Mouse (Mus musculus): Measurements from ENCODE around the gene Ski. TPM values are rescaled to one million over a fixed set of nuclear protein-coding genes. Genes with fewer than 3 reads are reported as not detected.

The Ski gene
- polyA plus RNA-seq, 1 experiment from 2014 or later, result 12.3 TPM

DNA sequence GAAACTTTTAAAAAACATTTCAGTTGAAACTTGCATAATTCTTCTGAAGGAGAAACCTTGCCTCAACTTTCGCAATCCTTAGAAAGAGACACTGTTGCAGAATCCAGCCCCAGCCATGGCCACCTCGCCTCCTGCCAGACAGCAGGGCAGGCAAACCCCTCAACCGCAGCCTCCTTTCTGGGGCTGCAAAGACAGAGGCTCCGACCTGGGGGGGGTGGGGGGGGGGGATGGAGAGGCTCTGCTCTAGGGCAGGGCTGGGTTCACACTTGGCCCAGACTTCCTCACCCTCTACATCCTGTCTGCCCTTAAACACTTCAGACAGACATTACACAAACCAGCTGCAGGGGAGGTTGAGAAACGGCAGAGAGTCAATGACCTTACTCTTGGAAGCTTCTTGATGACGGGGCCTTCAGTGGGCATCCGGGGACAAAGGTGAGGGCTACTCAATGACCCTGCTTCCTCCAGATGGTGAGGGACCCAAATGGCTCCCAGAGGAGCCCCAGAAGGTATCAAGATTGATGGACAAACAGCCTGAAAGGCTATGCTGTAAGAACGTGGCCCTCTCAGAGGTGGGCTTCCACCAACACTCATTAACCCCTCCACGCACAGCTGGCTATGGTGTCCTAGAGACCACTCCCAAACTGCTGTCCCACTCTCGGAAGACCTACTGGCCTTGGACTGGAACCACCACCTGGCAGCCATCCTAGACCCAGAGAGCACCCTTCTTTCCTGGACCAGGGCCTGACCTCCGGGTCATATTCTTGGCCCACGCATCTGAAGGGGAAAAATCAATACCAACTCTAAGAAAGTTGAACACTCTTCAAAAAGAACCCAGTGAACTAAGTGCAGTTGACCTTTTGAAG is 4.9 kb downstream of the Ski start:
- no peaks in the 10 kb centered on the region for H3K9me3 ChIP-seq
- peak overlapping the region; percentile 92 for H3K4me2 ChIP-seq (replicated peaks)
- H3K4me3 ChIP-seq, result no peak overlapping the region
- peaks cover 88% of the 10 kb centered on the region for H3K4me1 ChIP-seq
- 0 out of 2 replicates have a peak overlapping the region, but pooled peaks have one; percentile 15 for H3K27ac ChIP-seq
- H3K36me3 ChIP-seq, result no peaks in the 10 kb centered on the region
- WGBS, result 52% methylated on average over 12 of the region's 12 CpGs
- ATAC-seq (ENCODE audit: low FRiP score, low read depth), result no peak
- 0 out of 2 replicates have a peak overlapping the region, but pooled peaks have one; percentile 5 for H3K9ac ChIP-seq
- H3K27me3 ChIP-seq (replicated peaks), result no peaks in the 10 kb centered on the region

DNA sequence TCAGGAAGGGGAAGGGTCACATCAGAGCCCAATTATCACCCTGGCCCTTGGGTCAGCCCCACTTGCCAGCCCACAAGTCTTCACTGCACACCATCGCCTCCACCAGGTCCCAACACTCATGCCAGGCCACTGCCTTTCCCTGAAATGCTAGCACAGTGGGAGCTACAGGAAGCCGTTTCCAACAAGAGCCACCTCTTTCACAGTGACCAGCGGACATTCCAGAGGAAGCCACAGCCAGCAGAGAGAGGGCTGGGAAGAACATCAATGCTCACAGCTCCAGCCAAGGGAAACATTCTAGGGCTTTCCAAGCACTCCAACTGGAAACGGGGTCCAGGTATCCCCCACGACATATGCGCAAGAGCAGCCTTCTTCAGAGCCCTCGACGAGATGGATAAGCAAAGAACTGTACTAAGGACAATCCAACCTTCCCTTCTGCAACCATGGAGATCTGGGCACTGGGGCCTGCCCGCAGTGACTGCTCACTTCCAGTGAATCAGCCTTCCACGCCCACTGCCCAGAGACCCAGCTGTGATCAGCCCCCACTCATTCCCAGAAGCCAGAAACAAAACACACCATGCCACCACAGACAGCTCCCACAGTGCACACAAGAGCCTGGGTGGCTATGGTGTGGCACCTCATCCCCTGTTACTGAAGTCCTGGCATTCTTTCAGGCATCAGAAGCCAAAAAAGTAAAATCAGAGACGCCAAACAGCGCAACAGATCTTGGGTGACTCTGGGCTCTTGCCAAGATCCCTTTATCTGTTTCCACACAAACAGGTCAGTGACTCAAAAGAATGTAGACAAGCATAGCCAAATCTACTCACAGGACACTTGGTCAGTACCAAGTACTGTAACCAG is 6.4 kb downstream of the Ski start:
- no peaks in the 10 kb centered on the region for H3K9me3 ChIP-seq
- peaks cover 9% of the 10 kb centered on the region for H3K36me3 ChIP-seq
- no peak overlapping the region for H3K4me3 ChIP-seq
- H3K4me1 ChIP-seq, result peaks cover 80% of the 10 kb centered on the region
- peak overlapping the region; percentile 33 for H3K4me2 ChIP-seq (replicated peaks)
- peak overlapping the region; percentile 44; the same call in 1 of the 2 replicates for H3K9ac ChIP-seq
- no peak for ATAC-seq (ENCODE audit: low FRiP score, low read depth)
- H3K27ac ChIP-seq, result no peak overlapping the region
- H3K27me3 ChIP-seq (replicated peaks), result no peaks in the 10 kb centered on the region
- 57% methylated on average over 12 of the region's 12 CpGs for WGBS

DNA sequence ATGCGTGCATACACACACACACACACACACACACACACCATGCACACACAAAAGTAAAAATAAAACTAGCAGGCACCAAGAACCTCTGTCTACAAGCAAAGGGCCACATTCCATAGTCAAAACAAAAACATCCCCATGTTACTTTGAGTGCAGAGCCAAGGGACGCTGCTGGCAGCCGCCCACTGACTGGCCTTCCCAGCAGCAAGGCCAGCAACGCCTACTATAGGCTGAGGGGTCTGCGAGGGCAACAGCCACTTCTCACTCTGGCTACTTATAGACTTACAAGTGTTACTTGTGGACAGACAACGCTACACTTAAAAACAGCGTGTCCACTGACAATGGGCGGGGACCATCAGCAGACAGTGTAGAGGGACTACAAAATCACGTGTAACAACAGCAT is 7.2 kb downstream of the Ski start:
- no peak for ATAC-seq (ENCODE audit: low FRiP score, low read depth)
- Histone ChIP-seq H3K4me2 (replicated peaks) (peak overlapping the region; percentile 33), H3K36me3 (peaks cover 14% of the 10 kb centered on the region), H3K9ac (no peak overlapping the region), H3K4me3 (no peak overlapping the region), H3K27ac (no peak overlapping the region), H3K9me3 (no peaks in the 10 kb centered on the region), H3K4me1 (peaks cover 75% of the 10 kb centered on the region), H3K27me3 (replicated peaks) (no peaks in the 10 kb centered on the region)
- WGBS, result 54% methylated on average over 9 of the region's 9 CpGs

DNA sequence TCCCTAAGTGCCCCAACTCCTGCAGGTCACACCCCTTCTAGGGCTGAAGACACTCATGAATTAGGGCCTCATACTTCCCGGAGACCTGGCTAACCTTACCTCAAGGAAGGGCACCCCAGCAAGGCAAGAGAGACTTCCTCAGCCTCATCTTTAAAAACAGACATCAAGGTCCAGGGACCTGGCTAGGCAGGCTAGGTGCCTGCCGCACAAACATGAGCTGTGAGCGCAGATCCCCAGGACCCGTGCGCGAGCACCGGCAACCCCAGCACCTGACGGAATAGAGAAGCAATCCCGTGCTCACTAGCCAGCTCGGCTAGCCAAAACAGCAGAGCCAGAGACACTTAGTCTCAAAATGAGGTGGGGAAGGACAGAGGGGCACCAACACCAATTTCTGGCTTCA is 7.6 kb downstream of the Ski start:
- peaks cover 73% of the 10 kb centered on the region for H3K4me1 ChIP-seq
- WGBS, result 65% methylated on average over 10 of the region's 10 CpGs
- no peaks in the 10 kb centered on the region for H3K9me3 ChIP-seq
- peak overlapping the region; percentile 33 for H3K4me2 ChIP-seq (replicated peaks)
- H3K4me3 ChIP-seq, result no peak overlapping the region
- ATAC-seq (ENCODE audit: low FRiP score, low read depth), result no peak
- no peaks in the 10 kb centered on the region for H3K27me3 ChIP-seq (replicated peaks)
- no peak overlapping the region for H3K9ac ChIP-seq
- peaks cover 14% of the 10 kb centered on the region for H3K36me3 ChIP-seq
- no peak overlapping the region for H3K27ac ChIP-seq

DNA sequence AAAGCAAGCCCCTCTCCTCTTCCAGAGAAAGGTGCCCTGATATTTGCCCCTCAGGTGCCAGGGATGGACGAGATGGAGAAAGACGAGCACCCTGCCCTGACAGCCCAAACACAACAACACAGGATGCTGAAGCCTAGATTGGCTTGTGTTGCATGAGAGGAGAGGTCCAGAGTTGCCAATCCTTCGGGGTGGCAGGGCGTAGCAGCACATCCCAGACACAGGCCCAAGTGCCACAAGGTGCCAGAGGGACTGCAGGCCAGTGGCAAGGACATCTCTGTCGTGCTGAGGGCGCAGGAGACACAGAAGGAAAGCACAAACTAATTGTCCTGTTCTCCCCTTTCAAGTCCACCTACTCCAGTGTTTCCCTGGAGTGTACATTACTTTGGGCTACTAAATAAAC is 8.2 kb downstream of the Ski start:
- H3K9ac ChIP-seq, result no peak overlapping the region
- peaks cover 69% of the 10 kb centered on the region for H3K4me1 ChIP-seq

DNA sequence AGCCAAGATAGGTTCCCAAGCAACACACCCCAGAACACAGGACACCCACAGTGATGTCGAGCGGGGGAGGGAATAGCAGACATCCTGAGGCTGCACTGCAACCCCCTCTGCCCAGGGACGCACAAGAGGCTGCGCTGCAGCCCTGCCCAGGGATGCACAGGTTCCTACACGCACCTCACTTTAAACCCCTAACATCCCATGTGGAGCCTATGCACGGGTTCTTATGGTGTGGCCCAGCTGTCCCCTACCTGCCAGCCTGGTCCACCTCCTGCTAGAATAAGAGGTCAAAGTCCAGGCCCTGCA is 8.7 kb downstream of the Ski start:
- Histone ChIP-seq H3K27me3 (replicated peaks) (no peaks in the 10 kb centered on the region), H3K27ac (no peak overlapping the region), H3K4me3 (no peak overlapping the region), H3K9ac (no peak overlapping the region), H3K9me3 (no peaks in the 10 kb centered on the region), H3K4me2 (replicated peaks) (peak overlapping the region; percentile 33), H3K4me1 (peaks cover 69% of the 10 kb centered on the region), H3K36me3 (peaks cover 14% of the 10 kb centered on the region)
- WGBS, result 76% methylated on average over 6 of the region's 6 CpGs
- no peak for ATAC-seq (ENCODE audit: low FRiP score, low read depth)

More for the DNA sequence above, 8.2 kb downstream of the Ski start:
- peak overlapping the region; percentile 33 for H3K4me2 ChIP-seq (replicated peaks)
- no peaks in the 10 kb centered on the region for H3K9me3 ChIP-seq
- no peak overlapping the region for H3K27ac ChIP-seq
- ATAC-seq (ENCODE audit: low FRiP score, low read depth), result no peak
- H3K36me3 ChIP-seq, result peaks cover 14% of the 10 kb centered on the region
- WGBS, result 65% methylated on average over 6 of the region's 6 CpGs
- no peak overlapping the region for H3K4me3 ChIP-seq
- no peaks in the 10 kb centered on the region for H3K27me3 ChIP-seq (replicated peaks)

DNA sequence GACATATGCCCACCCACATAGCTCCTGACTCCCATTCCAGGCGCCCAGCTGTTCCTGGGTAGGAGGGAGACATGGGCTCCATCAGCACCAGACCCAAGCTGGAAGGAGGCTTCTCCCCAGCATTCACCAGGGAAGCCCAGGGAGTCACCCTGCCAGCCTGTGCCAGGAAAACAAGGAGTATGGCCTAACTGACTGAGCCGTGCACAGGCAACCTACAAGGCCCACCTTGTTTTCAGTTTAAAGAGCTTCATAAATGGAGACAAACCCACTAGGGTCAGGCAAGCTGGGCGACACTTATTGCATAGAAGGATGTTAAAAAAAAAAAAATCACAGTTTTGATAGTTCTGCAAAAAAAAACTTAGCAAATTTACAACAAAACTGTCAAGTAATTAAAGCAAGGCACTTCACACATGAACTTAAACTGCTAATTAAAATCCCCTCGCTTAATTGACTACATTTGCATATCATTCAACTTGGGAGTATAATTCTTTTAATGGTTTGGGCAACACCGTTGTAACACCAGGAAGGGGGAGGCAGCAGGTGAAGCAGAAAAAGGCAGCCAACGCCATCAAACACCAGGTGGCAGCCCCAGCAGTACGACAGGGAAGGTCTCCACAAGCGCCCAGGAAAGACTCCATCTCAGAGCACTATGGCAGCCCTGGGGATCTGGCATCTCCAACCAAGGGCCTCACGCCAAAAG is 9.2 kb downstream of the Ski start:
- peak overlapping the region; percentile 33; the same call in 1 of the 2 replicates for H3K4me2 ChIP-seq (replicated peaks)
- no peak overlapping the region for H3K4me3 ChIP-seq
- no peaks in the 10 kb centered on the region for H3K9me3 ChIP-seq
- no peak for ATAC-seq (ENCODE audit: low FRiP score, low read depth)
- H3K27me3 ChIP-seq (replicated peaks), result no peaks in the 10 kb centered on the region
- H3K4me1 ChIP-seq, result peaks cover 69% of the 10 kb centered on the region
- no peak overlapping the region for H3K27ac ChIP-seq
- no peak overlapping the region for H3K9ac ChIP-seq
- H3K36me3 ChIP-seq, result peaks cover 14% of the 10 kb centered on the region
- WGBS, result 56% methylated on average over 9 of the region's 9 CpGs

DNA sequence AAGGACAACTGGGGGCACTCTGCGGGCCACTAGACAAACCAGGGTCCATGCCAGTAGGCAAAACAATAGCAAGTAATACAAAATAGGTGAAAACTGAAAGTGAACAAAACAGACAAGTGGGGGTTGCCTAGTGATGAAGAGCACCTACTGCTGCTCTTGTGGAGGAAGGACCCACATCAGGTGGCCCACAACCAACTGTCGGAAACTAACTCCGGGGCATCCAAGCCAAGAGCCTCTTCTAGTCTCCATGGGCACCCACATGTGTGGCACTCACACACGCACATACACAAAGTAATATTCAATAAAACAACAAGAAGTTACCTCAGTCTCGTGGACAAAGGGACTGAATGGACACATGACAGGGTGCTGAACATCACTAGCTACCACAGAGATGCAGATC is 12.9 kb downstream of the Ski start:
- Histone ChIP-seq H3K4me1 (peaks cover 52% of the 10 kb centered on the region), H3K27me3 (replicated peaks) (no peaks in the 10 kb centered on the region)

DNA sequence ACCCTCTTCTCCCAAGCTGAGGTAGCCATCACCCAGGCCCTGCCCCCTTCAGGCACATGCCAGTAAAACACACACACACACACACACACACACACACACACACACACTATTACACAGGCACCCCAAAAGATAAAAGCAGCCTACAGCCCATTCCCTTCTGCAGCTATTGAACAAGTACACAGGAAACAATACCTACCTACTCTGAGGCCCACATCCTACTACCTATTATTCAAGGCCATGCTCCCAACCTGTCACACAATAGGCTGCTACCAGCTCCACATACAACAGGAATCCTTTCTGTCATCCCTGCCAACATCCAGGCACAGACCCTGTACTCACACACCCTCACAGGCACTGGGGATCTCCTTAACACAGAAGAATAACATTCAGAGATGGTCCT is 13.3 kb downstream of the Ski start:
- ATAC-seq (ENCODE audit: low FRiP score, low read depth), result no peak
- no peak overlapping the region for H3K4me3 ChIP-seq
- H3K4me1 ChIP-seq, result peaks cover 48% of the 10 kb centered on the region
- H3K36me3 ChIP-seq, result peaks cover 14% of the 10 kb centered on the region
- 0 out of 2 replicates have a peak overlapping the region, but pooled peaks have one; percentile 1 for H3K4me2 ChIP-seq (replicated peaks)
- H3K27me3 ChIP-seq (replicated peaks), result no peaks in the 10 kb centered on the region
- H3K27ac ChIP-seq, result no peak overlapping the region
- H3K9ac ChIP-seq, result no peak overlapping the region
- no peaks in the 10 kb centered on the region for H3K9me3 ChIP-seq

More for the DNA sequence above, 12.9 kb downstream of the Ski start:
- 96% methylated on average over 5 of the region's 5 CpGs for WGBS
- no peaks in the 10 kb centered on the region for H3K9me3 ChIP-seq
- no peak overlapping the region for H3K27ac ChIP-seq
- H3K4me2 ChIP-seq (replicated peaks), result no peak overlapping the region
- H3K9ac ChIP-seq, result no peak overlapping the region
- peaks cover 14% of the 10 kb centered on the region for H3K36me3 ChIP-seq
- no peak overlapping the region for H3K4me3 ChIP-seq
- no peak for ATAC-seq (ENCODE audit: low FRiP score, low read depth)

DNA sequence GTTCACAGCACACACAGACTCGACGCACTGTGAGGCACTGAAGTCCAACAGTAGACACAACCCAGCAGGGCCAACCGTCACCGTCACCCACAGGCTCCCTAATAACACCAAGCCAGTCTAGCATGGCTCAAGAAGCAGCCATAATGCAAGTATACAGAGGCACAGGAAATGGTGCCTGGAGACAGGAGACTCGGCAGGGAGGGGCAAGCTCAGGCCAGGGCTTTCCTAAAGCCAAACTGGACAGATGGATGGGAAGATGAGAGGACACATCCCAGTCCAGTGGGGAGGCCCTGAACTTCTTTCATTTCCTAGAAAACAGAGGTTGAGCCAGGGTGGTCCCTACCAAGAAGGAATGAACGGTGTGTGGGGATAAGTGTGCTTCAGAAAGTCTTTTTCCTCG is 13.8 kb downstream of the Ski start:
- Histone ChIP-seq H3K27me3 (replicated peaks) (no peaks in the 10 kb centered on the region), H3K36me3 (peaks cover 14% of the 10 kb centered on the region), H3K9ac (no peak overlapping the region), H3K4me2 (replicated peaks) (0 out of 2 replicates have a peak overlapping the region, but pooled peaks have one; percentile 1), H3K4me1 (peaks cover 44% of the 10 kb centered on the region), H3K9me3 (no peaks in the 10 kb centered on the region), H3K4me3 (no peak overlapping the region), H3K27ac (no peak overlapping the region)
- no peak for ATAC-seq (ENCODE audit: low FRiP score, low read depth)
- WGBS, result 50% methylated on average over 7 of the region's 7 CpGs

DNA sequence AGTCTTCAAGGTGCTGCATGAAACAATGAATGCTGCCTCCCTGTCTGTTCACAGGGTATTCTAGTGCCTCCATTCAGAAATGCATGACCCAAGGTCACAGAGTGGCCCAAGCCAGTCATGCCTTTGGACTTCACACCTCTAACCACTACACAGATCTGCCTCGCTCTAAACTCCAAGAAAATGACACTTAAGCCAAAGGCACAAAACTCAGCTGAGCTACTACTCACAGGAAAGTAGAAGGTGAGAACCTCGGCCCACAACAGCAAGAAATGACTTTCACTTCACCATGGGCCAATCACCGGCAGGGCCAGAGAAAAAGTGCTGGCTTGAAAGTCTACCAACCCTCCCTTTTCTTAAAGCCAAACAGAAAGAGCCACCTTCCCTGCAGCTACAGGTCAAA is 14.6 kb downstream of the Ski start:
- no peak overlapping the region for H3K4me3 ChIP-seq
- H3K4me2 ChIP-seq (replicated peaks), result no peak overlapping the region
- no peak overlapping the region for H3K27ac ChIP-seq
- H3K9me3 ChIP-seq, result no peaks in the 10 kb centered on the region
- H3K9ac ChIP-seq, result no peak overlapping the region
- ATAC-seq (ENCODE audit: low FRiP score, low read depth), result no peak
- peaks cover 14% of the 10 kb centered on the region for H3K36me3 ChIP-seq
- no peaks in the 10 kb centered on the region for H3K27me3 ChIP-seq (replicated peaks)
- 70% methylated on average over 3 of the region's 3 CpGs for WGBS
- H3K4me1 ChIP-seq, result peaks cover 45% of the 10 kb centered on the region

DNA sequence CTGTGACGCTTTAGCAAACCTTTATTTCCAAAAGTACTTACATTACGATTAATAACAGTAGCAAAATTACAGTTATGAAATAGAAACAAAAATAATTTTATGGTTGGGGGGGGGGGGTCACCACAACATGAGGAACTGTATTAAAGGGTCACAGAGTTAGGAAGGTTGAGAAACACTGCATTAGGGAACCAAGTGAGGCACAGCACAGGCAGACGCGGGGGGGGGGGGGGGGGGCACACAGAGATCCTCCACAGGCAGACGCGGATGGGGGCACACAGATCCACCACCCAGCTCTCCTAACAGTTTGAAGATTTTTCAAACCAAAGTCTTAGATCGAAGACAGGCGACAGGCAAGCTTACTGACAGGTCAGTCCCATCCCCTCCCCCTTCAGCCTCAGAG is 15.9 kb downstream of the Ski start:
- WGBS, result 84% methylated on average over 6 of the region's 8 CpGs
- Histone ChIP-seq H3K9me3 (no peaks in the 10 kb centered on the region), H3K4me2 (replicated peaks) (no peak overlapping the region), H3K27ac (no peak overlapping the region), H3K9ac (no peak overlapping the region), H3K4me3 (no peak overlapping the region), H3K4me1 (peaks cover 49% of the 10 kb centered on the region), H3K36me3 (peaks cover 10% of the 10 kb centered on the region), H3K27me3 (replicated peaks) (no peaks in the 10 kb centered on the region)
- ATAC-seq (ENCODE audit: low FRiP score, low read depth), result no peak

All from neural tube, embryonic 12.5 days (tissue).